Mouse (Mus musculus) liver, postnatal 0 days (tissue): Measurements from ENCODE around the gene Cmah. TPM values are rescaled to one million over a fixed set of nuclear protein-coding genes. Genes with fewer than 3 reads are reported as not detected.

Experiments used
- ATAC-seq: fragments of 200-750 bp; cut with Nextera tagmentation; 2 replicates; pipeline ENCODE4 v1.8.0; 2017; ENCODE audit warnings: mild to moderate bottlenecking, moderate library complexity
- DNase-seq: peaks from one replicate; pipeline ENCODE4 v3.0.0-alpha.2; 2016
- H3K27ac ChIP-seq: fragments of 300-500 bp; sonication (generic); 2 replicates; pipeline ENCODE4 v1.5.1; 2014; ENCODE audit warnings: antibody characterized with exemption, moderate library complexity, mild to moderate bottlenecking, low read depth
- H3K27me3 ChIP-seq: fragments of 300-500 bp; sonication (generic); 2 replicates; pipeline ENCODE4 v1.6.1; 2014; ENCODE audit warnings: low read length, control low read depth, mixed read lengths; ENCODE audit not compliant: insufficient read depth
- H3K36me3 ChIP-seq: fragments of 300-500 bp; sonication (generic); replicated peaks from 2 replicates; pipeline ENCODE4 v1.6.1; 2014; ENCODE audit warnings: mild to moderate bottlenecking, control low read depth, low read length, moderate library complexity, mixed read lengths; ENCODE audit not compliant: insufficient read depth
- H3K4me1 ChIP-seq: fragments of 300-500 bp; sonication (generic); 2 replicates; pipeline ENCODE4 v1.6.1; 2014; ENCODE audit warnings: antibody characterized with exemption, mild to moderate bottlenecking, control low read depth; ENCODE audit not compliant: insufficient read depth
- H3K4me2 ChIP-seq: fragments of 300-500 bp; sonication (generic); 2 replicates; pipeline ENCODE4 v1.6.1; 2014; ENCODE audit warnings: low read depth, mild to moderate bottlenecking, low read length, moderate library complexity, mixed read lengths
- H3K4me3 ChIP-seq: fragments of 300-500 bp; sonication (generic); 2 replicates; pipeline ENCODE4 v1.5.1; 2014; ENCODE audit warnings: low read depth, low read length
- H3K9ac ChIP-seq: fragments of 300-500 bp; sonication (generic); replicated peaks from 2 replicates; pipeline ENCODE4 v1.6.1; 2014; ENCODE audit warnings: mild to moderate bottlenecking, moderate library complexity
- H3K9me3 ChIP-seq: fragments of 300-500 bp; sonication (generic); 2 replicates; pipeline ENCODE4 v1.6.1; 2016; ENCODE audit warnings: mild to moderate bottlenecking, control low read depth, low read length, mixed read lengths
- CTCF ChIP-seq: sonication (generic); IDR thresholded peaks from 2 replicates; pipeline ENCODE4 v1.5.1; 2016; ENCODE audit warnings: antibody characterized with exemption, low read depth
- EP300 ChIP-seq: IDR thresholded peaks from 2 replicates; pipeline ENCODE4 v1.6.1; 2016; ENCODE audit warnings: antibody characterized with exemption, low read depth, mild to moderate bottlenecking
- WGBS: fragments of 180-500 bp; shearing (Covaris S2); extraction: QIAGEN DNeasy Blood & Tissue Kit; methylation state at CpG from one replicate; pipeline ENCODE4 v1.1.7; 2014; ENCODE audit not compliant: insufficient replicate concordance; 5-methylcytosine and 5-hydroxymethylcytosine counted together
- polyA plus RNA-seq: library from polyadenylated mRNA; unstranded; fragments of >200 nt; fragmentation: Nextera tagmentation; extraction: Ambion mirVana; gene quantifications from 2 replicates; pipeline ENCODE4 v1.2.1, GENCODE M21; 2015

Gene Cmah
- polyA plus RNA-seq, 1 experiment from 2014 or later: 3.7 TPM

DNA sequence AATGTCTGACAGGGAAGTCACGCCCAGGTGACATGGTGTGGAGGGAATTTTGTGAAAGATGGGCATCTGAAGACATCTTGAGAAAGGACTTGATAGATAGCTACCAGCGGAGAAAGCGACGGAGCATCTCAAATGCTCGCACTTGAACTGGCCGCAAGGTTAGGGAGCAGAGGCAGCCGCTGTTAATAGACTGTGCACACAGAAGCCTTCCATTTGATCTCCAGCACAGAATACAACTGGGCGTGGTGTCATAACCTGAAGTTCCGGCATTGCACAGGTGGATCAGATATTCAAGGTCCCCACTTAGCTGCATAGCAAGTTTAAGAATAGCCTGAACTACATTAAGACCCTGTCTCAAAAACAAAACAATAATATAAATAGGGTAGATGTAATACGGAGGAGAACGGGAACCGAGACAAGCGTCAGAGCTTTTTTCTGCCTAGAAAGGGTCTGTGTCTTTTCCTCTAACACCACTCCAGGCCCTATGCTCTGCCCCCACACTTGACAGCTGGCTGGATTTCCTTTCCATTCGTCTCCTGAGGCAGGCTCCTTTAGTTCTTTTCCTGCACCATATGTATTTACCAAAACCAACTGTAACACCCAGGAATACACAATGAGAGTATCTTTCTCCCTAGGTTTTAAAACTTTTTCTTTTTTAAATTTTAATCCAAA is 192.9 kb downstream of the Cmah start:
- H3K4me2 ChIP-seq: no peak overlapping the region
- DNase-seq (no peak), ATAC-seq (no peak)
- H3K4me3 ChIP-seq: no peak overlapping the region
- no peak for TF ChIP-seq EP300
- H3K36me3 ChIP-seq: no peaks in the 10 kb centered on the region
- no peaks in the 10 kb centered on the region for H3K9me3 ChIP-seq
- H3K9ac ChIP-seq: no peak overlapping the region
- H3K4me1 ChIP-seq: 0 out of 2 replicates have a peak, but pooled peaks cover 2% of the 10 kb centered on the region
- WGBS: 85% methylated on average over 14 of the region's 14 CpGs
- no peaks in the 10 kb centered on the region for H3K27me3 ChIP-seq
- H3K27ac ChIP-seq: no peak overlapping the region

DNA sequence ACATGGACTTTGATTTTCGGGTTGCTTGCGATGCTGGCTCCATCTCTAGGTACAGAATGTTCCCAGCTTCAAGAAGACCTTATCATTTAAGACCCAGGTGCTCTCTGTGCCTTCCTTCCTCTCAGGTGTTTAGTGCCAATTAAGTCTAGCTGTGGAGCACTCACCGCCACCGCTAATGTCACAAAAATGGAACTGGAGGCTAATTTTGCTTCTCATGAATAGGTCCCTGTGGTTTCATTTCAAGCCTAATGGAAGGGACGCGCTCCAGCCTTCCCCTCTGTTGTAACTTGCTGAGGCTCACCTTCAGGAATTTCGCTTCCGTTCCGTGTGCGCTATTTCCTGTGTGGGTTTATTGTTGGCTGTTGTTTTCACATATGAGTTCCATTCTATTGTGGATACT is 193.6 kb downstream of the Cmah start:
- TF ChIP-seq EP300 (no peak), CTCF (no peak)
- Histone ChIP-seq H3K27ac (no peak overlapping the region), H3K9ac (no peak overlapping the region), H3K4me3 (no peak overlapping the region), H3K9me3 (no peaks in the 10 kb centered on the region), H3K4me2 (no peak overlapping the region), H3K36me3 (no peaks in the 10 kb centered on the region), H3K4me1 (no peaks in the 10 kb centered on the region), H3K27me3 (no peaks in the 10 kb centered on the region)
- WGBS: 80% methylated on average over 10 of the region's 10 CpGs
- ATAC-seq (no peak), DNase-seq (no peak)

GRCm38 (mm10) chr13:24521446-24522342 is 194.5 kb downstream of the Cmah start:
- 77% methylated on average over 18 of the region's 18 CpGs for WGBS
- TF ChIP-seq CTCF: no peak
- TF ChIP-seq EP300: no peak
- no peak for ATAC-seq

DNA sequence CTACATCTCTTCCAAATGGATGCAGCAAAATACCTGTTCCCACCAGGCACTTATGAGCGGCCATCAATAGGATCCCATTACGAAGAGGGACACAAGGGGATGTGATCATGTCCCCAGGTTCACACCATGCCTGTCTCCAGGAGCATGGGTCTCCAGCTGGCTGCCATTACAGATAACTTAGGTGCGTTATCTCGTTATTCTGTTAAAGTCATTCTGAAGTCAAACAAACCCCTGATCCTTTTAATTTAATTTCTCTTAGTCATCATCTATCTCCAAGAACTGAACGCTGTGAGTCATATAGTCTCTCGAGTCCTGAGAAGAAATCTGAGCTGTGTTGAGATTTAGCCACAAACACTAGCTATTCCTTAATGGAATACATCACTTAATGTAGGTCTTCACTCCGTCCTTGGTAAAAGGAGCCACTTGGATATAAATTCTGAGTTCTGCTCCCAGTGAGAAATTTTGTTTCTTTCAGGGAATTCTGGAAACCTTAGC is 195.2 kb downstream of the Cmah start:
- Histone ChIP-seq H3K4me3 (no peak overlapping the region), H3K9me3 (no peaks in the 10 kb centered on the region), H3K27ac (no peak overlapping the region), H3K27me3 (no peaks in the 10 kb centered on the region), H3K4me2 (no peak overlapping the region), H3K36me3 (no peaks in the 10 kb centered on the region), H3K4me1 (no peaks in the 10 kb centered on the region), H3K9ac (no peak overlapping the region)
- WGBS: 81% methylated on average over 7 of the region's 7 CpGs
- TF ChIP-seq CTCF: no peak
- TF ChIP-seq EP300: no peak
- ATAC-seq: no peak
- no peak for DNase-seq

More at GRCm38 (mm10) chr13:24521446-24522342, 194.5 kb downstream of the Cmah start:
- H3K4me3 ChIP-seq: no peak overlapping the region
- H3K36me3 ChIP-seq: no peaks in the 10 kb centered on the region
- H3K27me3 ChIP-seq: no peaks in the 10 kb centered on the region
- H3K27ac ChIP-seq: no peak overlapping the region
- H3K9ac ChIP-seq: no peak overlapping the region
- H3K9me3 ChIP-seq: no peaks in the 10 kb centered on the region
- H3K4me2 ChIP-seq: no peak overlapping the region
- H3K4me1 ChIP-seq: no peaks in the 10 kb centered on the region
- no peak for DNase-seq

GRCm38 (mm10) chr13:24523587-24524221 is 196.5 kb downstream of the Cmah start:
- Histone ChIP-seq H3K27ac (no peak overlapping the region), H3K9me3 (no peaks in the 10 kb centered on the region), H3K9ac (no peak overlapping the region), H3K4me2 (no peak overlapping the region), H3K36me3 (no peaks in the 10 kb centered on the region), H3K4me1 (no peaks in the 10 kb centered on the region), H3K27me3 (no peaks in the 10 kb centered on the region), H3K4me3 (no peak overlapping the region)
- 85% methylated on average over 4 of the region's 4 CpGs for WGBS
- TF ChIP-seq CTCF: no peak
- no peak for TF ChIP-seq EP300
- ATAC-seq (no peak), DNase-seq (no peak)

- Histone ChIP-seq H3K4me2 (no peak overlapping the region), H3K27me3 (no peaks in the 10 kb centered on the region), H3K4me1 (no peaks in the 10 kb centered on the region), H3K27ac (no peak overlapping the region), H3K36me3 (no peaks in the 10 kb centered on the region), H3K9me3 (no peaks in the 10 kb centered on the region), H3K4me3 (no peak overlapping the region), H3K9ac (no peak overlapping the region)
- DNase-seq: no peak
- WGBS: 55% methylated on average over 1 of the region's 1 CpGs
- ATAC-seq: no peak
- TF ChIP-seq EP300 (no peak), CTCF (no peak)
Observed at GRCm38 (mm10) chr13:24524468-24524867, 197.3 kb downstream of the Cmah start.
